Mouse (Mus musculus) cerebellum, adult 11-12 months (tissue): ENCODE data around the gene Rnf31.

Experiments used
- DNase-seq: peaks from one replicate; pipeline ENCODE4 v3.0.0; 2022

Rnf31 gene

GRCm38 (mm10) chr14:55608339-55608738 lies 16.8 kb downstream of the Rnf31 start:
- no peak for DNase-seq

GRCm38 (mm10) chr14:55613346-55613745 lies 21.8 kb downstream of the Rnf31 start:
- no peak for DNase-seq

- no peak for DNase-seq
These were observed 23.2 kb downstream of the Rnf31 start for GRCm38 (mm10) chr14:55614565-55615178.

- DNase-seq, result no peak
These were observed 24.4 kb downstream of the Rnf31 start for GRCm38 (mm10) chr14:55615876-55616275.

GRCm38 (mm10) chr14:55616844-55617243 lies 25.3 kb downstream of the Rnf31 start:
- DNase-seq, result no peak

GRCm38 (mm10) chr14:55617822-55618221 lies 26.3 kb downstream of the Rnf31 start, which contains the start of gene Rec8:
Rec8 (plus strand) TSS chr14:55618037.
- DNase-seq, result peak; percentile 87

GRCm38 (mm10) chr14:55618486-55619195 lies 27.1 kb downstream of the Rnf31 start:
- peak; percentile 49 for DNase-seq

- DNase-seq, result no peak
These were observed 36.7 kb downstream of the Rnf31 start for GRCm38 (mm10) chr14:55628077-55628827.

GRCm38 (mm10) chr14:55629312-55629711 lies 37.8 kb downstream of the Rnf31 start:
- DNase-seq, result no peak

- peak; percentile 72 for DNase-seq
These were observed 43.5 kb downstream of the Rnf31 start for GRCm38 (mm10) chr14:55634874-55635522.

GRCm38 (mm10) chr14:55635523-55636007 lies 44.1 kb downstream of the Rnf31 start, which contains the start of gene Ipo4:
Ipo4 (minus strand) TSS chr14:55635957.
- peak; percentile 80 for DNase-seq

- DNase-seq, result no peak
These were observed 46.3 kb downstream of the Rnf31 start, which contains the start of gene Gm49378 for GRCm38 (mm10) chr14:55637795-55638194. Gm49378 (minus strand) TSS chr14:55637895.

- no peak for DNase-seq
These were observed 49.3 kb downstream of the Rnf31 start for GRCm38 (mm10) chr14:55640816-55641215.

GRCm38 (mm10) chr14:55641291-55641690 lies 49.8 kb downstream of the Rnf31 start:
- DNase-seq, result no peak

GRCm38 (mm10) chr14:55642679-55643059 lies 51.2 kb downstream of the Rnf31 start:
- no peak for DNase-seq

GRCm38 (mm10) chr14:55643060-55643907 lies 51.8 kb downstream of the Rnf31 start, which contains the start of gene Tm9sf1:
Tm9sf1 (minus strand) TSS chr14:55643806.
- DNase-seq, result peak; percentile 86

- no peak for DNase-seq
These were observed 52.9 kb downstream of the Rnf31 start for GRCm38 (mm10) chr14:55644261-55644888.

- no peak for DNase-seq
These were observed 58.4 kb downstream of the Rnf31 start, which contains the start of gene Tssk4 for GRCm38 (mm10) chr14:55649884-55650283. Tssk4 (plus strand) TSS chr14:55650184.

GRCm38 (mm10) chr14:55651528-55651927 lies 60.0 kb downstream of the Rnf31 start:
- no peak for DNase-seq
